9 mouse cellular contexts compared by ENCODE assay signal in the genomic region with DNA sequence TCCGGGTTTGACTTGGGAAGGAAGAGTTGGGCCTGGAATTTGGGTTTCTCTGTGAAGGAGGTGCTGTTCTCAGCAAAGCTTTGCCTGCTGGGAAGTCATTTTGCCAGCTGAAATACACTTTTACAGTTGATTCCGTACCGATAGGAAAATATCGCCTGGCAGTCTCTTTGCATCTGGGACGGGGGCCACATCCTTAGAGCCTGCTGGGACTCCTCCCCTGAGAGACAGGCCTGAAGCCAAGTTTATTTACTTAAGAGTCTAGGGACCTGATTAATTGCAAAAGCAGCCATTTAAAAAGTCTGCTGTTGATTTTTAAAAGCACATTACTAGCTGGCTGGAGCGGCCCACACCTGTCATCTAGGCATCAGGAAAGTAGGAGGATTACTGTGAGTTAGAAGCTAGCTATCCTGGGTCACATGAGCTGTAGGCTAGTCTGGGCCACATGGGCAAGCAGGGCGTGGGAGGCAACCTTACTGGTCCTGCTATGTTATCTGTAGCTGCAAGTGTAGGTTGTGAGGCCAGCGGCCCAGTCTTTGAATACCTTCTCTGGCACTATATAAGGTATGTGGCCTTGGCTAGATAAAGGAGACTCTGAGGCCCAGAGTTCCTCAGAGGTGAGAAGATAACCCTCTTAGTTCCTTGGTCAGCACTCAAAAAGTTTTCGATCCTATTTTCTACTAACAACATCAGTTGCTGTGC. TPM values are rescaled to one million over a fixed set of nuclear protein-coding genes. Genes with fewer than 3 reads are reported as not detected.
A peak's percentile ranks its signal among the peaks of the same experiment; 100 is the strongest.
DNase-seq lines count a peak whose midpoint lies in the region; ATAC-seq and TF ChIP-seq lines count a peak whose summit lies in the region.
"Had no signal": no experiment of that assay in that cellular context is flagged by ENCODE, and none has a peak within 500 bp of the region (broad histone marks: within the 10 kb centered on the region; RNA-seq: fewer than 3 reads in every experiment).

No protein-coding gene starts in this region.

- no peak for TF ChIP-seq CTCF in cerebellum, adult 2 months (IDR thresholded peaks at IDR 0.05; ENCODE audit: borderline replicate concordance, insufficient read depth, low read depth, low read length)

- 34% methylated on average over 9 of the region's 9 CpGs for WGBS in heart, embryonic 14.5 days
- WGBS in cerebellum, adult 2 months, result 43% methylated on average over 9 of the region's 9 CpGs

- H3K27ac ChIP-seq in heart, embryonic 14.5 days (replicated peaks in 1 of 2; ENCODE audit: control insufficient read depth in 1 of 2, insufficient read depth in 1 of 2, low read depth in 2 of 2, low read length in 2 of 2), result peak overlapping the region; percentile 3 to 51
- H3K27ac ChIP-seq in cerebellum, adult 2 months (ENCODE audit: insufficient read depth, low read length), result no peak overlapping the region
- H3K27ac ChIP-seq: midbrain, embryonic 12.5 days had no signal

- H3K9me3 ChIP-seq in heart, embryonic 14.5 days (ENCODE audit: control insufficient read depth, low read length), result no peaks in the 10 kb centered on the region
- H3K9me3 ChIP-seq: midbrain, embryonic 12.5 days had no signal

- TF ChIP-seq POLR2A in cerebellum, adult 2 months (IDR thresholded peaks at IDR 0.05; ENCODE audit: borderline replicate concordance, insufficient read depth, low read length), result no peak

- H3K4me2 ChIP-seq in heart, embryonic 14.5 days (ENCODE audit: low read length), result no peak overlapping the region
- H3K4me2 ChIP-seq: midbrain, embryonic 12.5 days had no signal

- ATAC-seq in heart, embryonic 14.5 days (ENCODE audit: insufficient number of reproducible peaks, insufficient read depth, low FRiP score, low read depth), result no peak

- no peaks in the 10 kb centered on the region for H3K27me3 ChIP-seq in heart, embryonic 14.5 days (ENCODE audit: control insufficient read depth, insufficient read depth, low read length)
- no peaks in the 10 kb centered on the region; the same call in 1 of the 2 replicates for H3K27me3 ChIP-seq in cerebellum, adult 2 months (ENCODE audit: control insufficient read depth, insufficient read depth, low read length)
- H3K27me3 ChIP-seq: midbrain, embryonic 12.5 days had no signal

- no peak overlapping the region for H3K9ac ChIP-seq in heart, embryonic 14.5 days (ENCODE audit: low read length)
- H3K9ac ChIP-seq: midbrain, embryonic 12.5 days had no signal

- H3K4me3 ChIP-seq in heart, embryonic 14.5 days (ENCODE audit: control insufficient read depth in 1 of 2, insufficient read depth in 1 of 2, low read depth in 1 of 2, low read length in 2 of 2), result no peak overlapping the region
- H3K4me3 ChIP-seq in cerebellum, adult 2 months (replicated peaks; ENCODE audit: insufficient read depth, low read depth, low read length), result no peak overlapping the region
- H3K4me3 ChIP-seq: midbrain, embryonic 12.5 days had no signal

- H3K4me1 ChIP-seq in heart, embryonic 14.5 days (ENCODE audit: control insufficient read depth in 2 of 2, insufficient read depth in 2 of 2, low read length in 2 of 2), result peaks cover 24 to 33% of the 10 kb centered on the region in 2 experiments
- H3K4me1 ChIP-seq in cerebellum, adult 2 months (ENCODE audit: control insufficient read depth, insufficient read depth, low read length), result no peaks in the 10 kb centered on the region
- H3K4me1 ChIP-seq: midbrain, embryonic 12.5 days had no signal

- H3K36me3 ChIP-seq in heart, embryonic 14.5 days (ENCODE audit: control insufficient read depth, insufficient read depth, low read length), result no peaks in the 10 kb centered on the region
- H3K36me3 ChIP-seq: midbrain, embryonic 12.5 days had no signal

- peak; percentile 41 for DNase-seq in kidney, postnatal 10 days
- no peak for DNase-seq in kidney, adult 8-10 months
- DNase-seq in embryo, embryonic 11 days, result peak; percentile 34
- DNase-seq in mesoderm, embryonic 11.5 days (ENCODE audit: low read depth, low spot score), result peak; percentile 28
- no peak for DNase-seq in frontal cortex, postnatal 25 days (ENCODE audit: low spot score in 2 of 2)
- DNase-seq in cerebellum, adult 2 months, result no peak
- no peak for DNase-seq in thymus, postnatal 10 days (ENCODE audit: low spot score in 2 of 2)

RNA-seq across cellular contexts. Expression of a gene that starts 24.0 kb away (rescaled TPM):
- not detected in 2 replicates for polyA plus RNA-seq in heart, embryonic 14.5 days (2014; fragmentation: Nextera tagmentation; extraction: Ambion mirVana)
- polyA plus RNA-seq in cerebellum, adult 2 months (2012; rRNA removed), result not detected in 2 replicates
- polyA plus RNA-seq: midbrain, embryonic 12.5 days had no signal

RNA-seq across cellular contexts. Expression of a gene that starts 25.0 kb away (rescaled TPM):
- 124 and 130 TPM in 2 replicates for polyA plus RNA-seq in heart, embryonic 14.5 days (2014; fragmentation: Nextera tagmentation; extraction: Ambion mirVana)
- 117 TPM in 2 replicates for polyA plus RNA-seq in cerebellum, adult 2 months (2012; rRNA removed)

RNA-seq across cellular contexts. Expression of a gene that starts 25.2 kb away (rescaled TPM):
- 0.69 TPM in 1 of 2 replicates, not detected in the other for polyA plus RNA-seq in heart, embryonic 14.5 days (2014; fragmentation: Nextera tagmentation; extraction: Ambion mirVana)
- 1.6 TPM in 2 replicates for polyA plus RNA-seq in cerebellum, adult 2 months (2012; rRNA removed)

RNA-seq across cellular contexts. Expression of a gene that starts 31.8 kb away (rescaled TPM):
- polyA plus RNA-seq in heart, embryonic 14.5 days (2014; fragmentation: Nextera tagmentation; extraction: Ambion mirVana), result 0.58 TPM in 1 of 2 replicates, not detected in the other
- polyA plus RNA-seq in cerebellum, adult 2 months (2012; rRNA removed), result 0.14 and 0.23 TPM in 2 replicates
- polyA plus RNA-seq: midbrain, embryonic 12.5 days had no signal

RNA-seq across cellular contexts. Expression of a gene that starts 35.8 kb away (rescaled TPM):
- 7.3 and 7.7 TPM in 2 replicates for polyA plus RNA-seq in heart, embryonic 14.5 days (2014; fragmentation: Nextera tagmentation; extraction: Ambion mirVana)
- 38.4 and 39.6 TPM in 2 replicates for polyA plus RNA-seq in cerebellum, adult 2 months (2012; rRNA removed)

Comparison
In these comparisons a context has a peak if more than half of its experiments do, and no peak if none do; other contexts are left out.
1. DNase-seq: peak in kidney, postnatal 10 days (single experiment), embryo, embryonic 11 days (single experiment) and mesoderm, embryonic 11.5 days (single experiment); none in kidney, adult 8-10 months (0 of 2), frontal cortex, postnatal 25 days (0 of 2), cerebellum, adult 2 months (0 of 2) and thymus, postnatal 10 days (0 of 2).